Mouse (Mus musculus): Measurements from ENCODE around the gene Nostrin. TPM values are rescaled to one million over a fixed set of nuclear protein-coding genes. Genes with fewer than 3 reads are reported as not detected.

Gene Nostrin
- polyA plus RNA-seq (2015; fragmentation: Nextera tagmentation; extraction: Ambion mirVana): 3.7 and 4.5 TPM in 2 replicates

DNA sequence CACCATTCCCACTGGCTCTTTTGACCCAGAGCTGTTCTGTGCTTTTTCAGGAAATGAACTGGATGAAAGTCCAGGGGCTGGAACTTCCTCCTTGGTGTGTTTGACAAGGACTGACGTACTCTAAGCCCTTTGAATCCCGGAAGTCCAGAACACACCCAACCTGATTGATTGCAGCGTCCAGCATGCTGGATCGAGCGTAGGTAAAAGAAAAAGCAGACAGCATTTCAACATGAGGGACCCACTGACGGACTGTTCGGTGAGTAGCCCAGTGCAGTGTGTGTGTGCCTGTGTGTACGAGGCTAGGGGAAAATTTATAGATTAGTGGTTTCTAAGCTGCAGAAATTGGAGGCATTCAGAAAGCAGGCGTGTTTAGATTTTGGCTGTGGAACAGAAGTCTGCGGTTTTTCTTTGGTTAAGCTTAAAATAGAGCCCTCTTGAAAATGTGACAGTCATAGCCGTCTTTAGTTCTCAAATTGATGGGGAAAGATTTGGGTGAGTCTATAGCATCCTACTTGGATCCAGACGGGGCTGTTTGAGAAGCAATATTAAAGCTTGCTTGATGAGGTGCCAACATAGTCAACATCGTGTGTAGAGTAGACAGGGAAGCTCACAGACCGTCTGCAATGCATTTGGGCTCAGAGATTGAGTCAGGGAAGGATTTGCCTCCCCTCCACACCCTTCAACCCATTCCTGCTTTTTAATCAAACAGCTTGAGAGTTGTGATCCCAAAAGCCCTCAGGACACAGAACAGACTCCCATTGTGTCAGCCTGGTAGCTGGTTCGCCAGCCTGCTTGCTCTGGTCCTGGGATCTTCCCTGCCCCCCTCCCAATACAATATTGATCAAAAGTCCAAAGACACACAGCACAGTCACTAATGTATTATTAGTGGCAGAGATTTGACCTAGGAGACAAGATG is at the start of gene Nostrin:
Gene Nostrin, plus strand, starts transcription at position 140 of the 916 bp plus-strand sequence.
- no peak; the same call in 1 of the 2 replicates for ATAC-seq (replicated peaks; ENCODE audit: insufficient number of reproducible peaks, insufficient read depth, low FRiP score, low read depth)
- Histone ChIP-seq H3K9me3 (replicated peaks) (no peaks in the 10 kb centered on the region), H3K9ac (no peak within 1 kb of the TSS; the same call in 1 of the 2 replicates), H3K4me1 (replicated peaks) (peaks cover 3% of the 10 kb centered on the region; the same call in 1 of the 2 replicates), H3K4me2 (peak within 1 kb of the TSS; percentile 32), H3K36me3 (no peaks in the 10 kb centered on the region), H3K27me3 (no peaks in the 10 kb centered on the region), H3K27ac (no peak within 1 kb of the TSS), H3K4me3 (peak within 1 kb of the TSS; percentile 30)
- WGBS: 50% methylated on average over 15 of the region's 15 CpGs

DNA sequence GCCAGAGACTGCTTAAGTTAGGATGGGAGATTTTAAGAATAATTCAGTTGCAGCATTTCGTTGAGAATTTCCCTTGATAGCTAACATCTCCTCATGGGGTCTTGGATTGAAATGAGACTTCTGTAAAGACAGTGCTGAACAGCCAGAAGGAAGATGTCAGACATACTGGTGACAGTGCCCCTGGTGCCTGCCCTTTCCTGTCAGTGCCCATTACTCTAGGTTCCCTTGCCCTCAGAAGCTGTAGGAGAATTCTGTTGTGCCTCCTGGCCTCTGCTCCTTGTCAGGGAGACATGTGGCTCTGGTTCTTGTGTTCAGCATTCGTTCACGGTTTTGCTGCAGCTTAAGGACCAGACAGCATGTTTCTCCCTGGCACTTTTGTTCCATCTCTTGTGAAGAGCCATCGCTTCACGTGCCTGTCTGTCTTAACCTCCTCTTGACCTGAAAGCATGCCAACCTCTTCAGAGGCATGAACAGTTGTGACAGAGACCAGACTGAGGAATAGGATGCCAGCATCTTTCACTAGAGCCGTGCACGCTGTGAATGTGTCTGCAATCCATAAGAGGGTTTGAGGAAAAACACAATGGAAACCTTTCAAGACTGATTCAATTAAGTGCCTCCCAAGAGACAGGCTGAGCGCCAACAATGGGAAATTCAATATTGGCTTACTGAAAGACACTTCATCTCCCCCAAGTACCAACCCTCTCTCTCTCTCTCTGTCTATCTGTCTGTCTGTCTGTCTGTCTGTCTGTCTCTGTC is 48.9 kb upstream of the Nostrin start:
- WGBS: 43% methylated on average over 8 of the region's 8 CpGs
- H3K9ac ChIP-seq: no peak overlapping the region
- no peak for ATAC-seq (replicated peaks; ENCODE audit: insufficient number of reproducible peaks, insufficient read depth, low FRiP score, low read depth)
- H3K4me1 ChIP-seq (replicated peaks): peaks cover 3% of the 10 kb centered on the region; the same call in 1 of the 2 replicates
- no peaks in the 10 kb centered on the region for H3K27me3 ChIP-seq
- no peak overlapping the region for H3K4me3 ChIP-seq
- H3K4me2 ChIP-seq: no peak overlapping the region
- H3K36me3 ChIP-seq: no peaks in the 10 kb centered on the region
- no peak overlapping the region for H3K27ac ChIP-seq
- no peaks in the 10 kb centered on the region for H3K9me3 ChIP-seq (replicated peaks)

DNA sequence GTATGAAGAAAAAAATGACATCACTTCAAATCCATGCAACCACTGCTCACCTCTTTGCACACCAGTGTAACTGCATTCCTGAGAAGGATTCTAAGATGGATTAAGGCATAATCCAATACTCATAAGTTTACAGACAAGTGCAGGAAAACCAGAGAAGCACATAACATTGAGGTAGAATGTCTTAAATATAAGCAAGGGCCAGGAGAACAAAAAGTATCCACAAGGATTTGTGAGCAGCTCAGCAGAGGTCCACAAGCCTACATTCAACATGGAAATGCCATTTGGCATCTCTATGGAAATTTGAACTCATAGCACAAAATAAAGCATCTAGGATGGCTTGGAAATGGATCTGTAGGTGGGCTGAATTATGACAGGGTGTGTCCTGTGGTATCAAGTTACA is 39.8 kb upstream of the Nostrin start:
- H3K27me3 ChIP-seq: no peaks in the 10 kb centered on the region
- H3K36me3 ChIP-seq: no peaks in the 10 kb centered on the region
- no peak overlapping the region for H3K9ac ChIP-seq
- no peak overlapping the region for H3K27ac ChIP-seq
- no peaks in the 10 kb centered on the region; the same call in 1 of the 2 replicates for H3K4me1 ChIP-seq (replicated peaks)
- ATAC-seq (replicated peaks; ENCODE audit: insufficient number of reproducible peaks, insufficient read depth, low FRiP score, low read depth): no peak
- no peak overlapping the region for H3K4me3 ChIP-seq
- no peaks in the 10 kb centered on the region for H3K9me3 ChIP-seq (replicated peaks)
- H3K4me2 ChIP-seq: no peak overlapping the region

DNA sequence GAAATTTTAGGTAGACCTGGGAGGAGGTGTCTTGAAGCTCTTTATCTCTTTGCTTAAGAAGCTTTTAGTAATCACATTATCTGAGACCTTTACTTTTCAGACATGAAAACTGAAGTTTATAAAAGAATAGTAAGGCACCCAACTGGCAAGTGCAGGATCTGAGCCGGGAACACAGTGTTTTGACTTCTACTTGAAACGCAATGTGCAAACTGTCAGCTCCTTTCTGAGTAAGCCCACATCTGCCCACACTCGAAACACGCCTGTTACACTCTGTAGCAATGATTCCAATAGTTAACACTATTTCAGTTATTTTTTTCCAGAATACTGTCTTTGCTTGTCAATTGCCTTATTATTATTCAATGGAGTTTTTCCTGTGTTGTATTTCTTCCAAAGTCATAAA is 38.8 kb upstream of the Nostrin start:
- Histone ChIP-seq H3K27me3 (no peaks in the 10 kb centered on the region), H3K4me1 (replicated peaks) (no peaks in the 10 kb centered on the region; the same call in 1 of the 2 replicates), H3K36me3 (no peaks in the 10 kb centered on the region), H3K9me3 (replicated peaks) (no peaks in the 10 kb centered on the region), H3K4me2 (no peak overlapping the region), H3K9ac (no peak overlapping the region), H3K27ac (no peak overlapping the region), H3K4me3 (no peak overlapping the region)
- 79% methylated on average over 4 of the region's 4 CpGs for WGBS
- no peak for ATAC-seq (replicated peaks; ENCODE audit: insufficient number of reproducible peaks, insufficient read depth, low FRiP score, low read depth)

DNA sequence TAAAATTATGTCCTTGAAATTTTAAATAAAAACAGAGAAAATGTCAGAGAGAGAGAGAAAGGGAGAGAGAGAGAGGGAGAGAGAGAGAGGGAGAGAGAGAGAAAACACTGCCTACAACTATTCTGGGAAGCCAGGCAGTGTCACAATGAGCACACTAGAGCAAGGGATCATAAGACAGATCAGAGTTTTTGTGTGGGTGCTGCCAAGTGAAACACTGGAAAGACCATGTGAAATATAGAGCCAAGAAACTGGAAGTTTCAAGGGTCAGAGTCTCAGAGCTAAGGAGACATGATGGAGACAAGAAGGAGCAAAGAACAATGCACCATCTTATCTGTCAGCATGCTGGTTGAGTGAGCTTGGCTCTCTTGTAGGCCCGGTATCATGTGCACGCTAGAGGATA is 38.1 kb upstream of the Nostrin start:
- H3K4me2 ChIP-seq: no peak overlapping the region
- H3K36me3 ChIP-seq: no peaks in the 10 kb centered on the region
- 57% methylated on average over 2 of the region's 2 CpGs for whole genome bisulfite sequencing
- H3K4me3 ChIP-seq: no peak overlapping the region
- no peaks in the 10 kb centered on the region; the same call in 1 of the 2 replicates for H3K4me1 ChIP-seq (replicated peaks)
- H3K27ac ChIP-seq: no peak overlapping the region
- ATAC-seq (replicated peaks; ENCODE audit: insufficient number of reproducible peaks, insufficient read depth, low FRiP score, low read depth): no peak
- no peaks in the 10 kb centered on the region for H3K9me3 ChIP-seq (replicated peaks)
- no peak overlapping the region for H3K9ac ChIP-seq
- no peaks in the 10 kb centered on the region for H3K27me3 ChIP-seq

DNA sequence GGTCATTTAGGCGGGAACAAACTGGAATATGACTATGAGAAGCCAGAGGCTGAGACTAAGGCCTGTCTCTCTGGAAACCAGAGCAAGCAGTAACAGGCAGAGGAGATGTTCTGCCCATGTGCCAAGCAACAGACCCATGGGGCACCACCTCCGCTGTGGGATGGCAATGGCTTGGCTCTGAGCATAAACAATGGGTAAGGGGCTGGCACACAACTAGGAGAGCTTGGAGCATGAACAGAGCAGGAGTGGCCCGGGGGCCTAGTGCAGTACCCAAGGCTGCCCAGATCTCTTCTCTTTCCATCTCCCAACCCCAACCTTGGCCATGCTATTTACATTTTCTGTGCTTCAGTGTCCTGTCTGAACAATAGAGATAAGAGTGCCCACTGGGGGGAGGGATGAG is 36.9 kb upstream of the Nostrin start:
- no peaks in the 10 kb centered on the region for H3K27me3 ChIP-seq
- H3K27ac ChIP-seq: no peak overlapping the region
- H3K9me3 ChIP-seq (replicated peaks): no peaks in the 10 kb centered on the region
- no peaks in the 10 kb centered on the region; the same call in 1 of the 2 replicates for H3K4me1 ChIP-seq (replicated peaks)
- 88% methylated on average over 3 of the region's 3 CpGs for WGBS
- H3K4me2 ChIP-seq: no peak overlapping the region
- no peak for ATAC-seq (replicated peaks; ENCODE audit: insufficient number of reproducible peaks, insufficient read depth, low FRiP score, low read depth)
- no peaks in the 10 kb centered on the region for H3K36me3 ChIP-seq
- no peak overlapping the region for H3K9ac ChIP-seq
- no peak overlapping the region for H3K4me3 ChIP-seq

DNA sequence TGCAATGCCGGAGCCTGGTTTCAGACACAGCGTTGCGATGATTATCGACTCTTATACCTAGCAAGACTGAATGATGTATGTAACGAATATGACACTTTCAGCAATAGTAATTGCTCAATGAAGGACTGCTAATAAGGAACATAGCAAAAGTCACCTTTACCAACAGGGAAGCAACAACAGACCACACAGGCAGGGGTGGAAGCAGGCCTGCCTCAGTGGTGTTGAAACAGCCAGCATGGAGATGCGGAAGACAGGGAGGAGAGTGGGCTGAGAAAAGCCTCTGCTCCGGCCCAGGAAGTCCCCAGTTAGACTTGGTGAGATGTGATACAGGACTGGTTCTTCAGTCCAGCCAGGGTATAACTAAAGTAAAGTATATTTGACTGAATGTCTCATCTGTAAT is 36.5 kb upstream of the Nostrin start:
- no peak overlapping the region for H3K27ac ChIP-seq
- WGBS: 92% methylated on average over 7 of the region's 7 CpGs
- H3K4me3 ChIP-seq: no peak overlapping the region
- no peaks in the 10 kb centered on the region; the same call in 1 of the 2 replicates for H3K4me1 ChIP-seq (replicated peaks)
- H3K9me3 ChIP-seq (replicated peaks): no peaks in the 10 kb centered on the region
- ATAC-seq (replicated peaks; ENCODE audit: insufficient number of reproducible peaks, insufficient read depth, low FRiP score, low read depth): no peak
- H3K4me2 ChIP-seq: no peak overlapping the region
- no peaks in the 10 kb centered on the region for H3K36me3 ChIP-seq
- H3K27me3 ChIP-seq: no peaks in the 10 kb centered on the region
- H3K9ac ChIP-seq: no peak overlapping the region

DNA sequence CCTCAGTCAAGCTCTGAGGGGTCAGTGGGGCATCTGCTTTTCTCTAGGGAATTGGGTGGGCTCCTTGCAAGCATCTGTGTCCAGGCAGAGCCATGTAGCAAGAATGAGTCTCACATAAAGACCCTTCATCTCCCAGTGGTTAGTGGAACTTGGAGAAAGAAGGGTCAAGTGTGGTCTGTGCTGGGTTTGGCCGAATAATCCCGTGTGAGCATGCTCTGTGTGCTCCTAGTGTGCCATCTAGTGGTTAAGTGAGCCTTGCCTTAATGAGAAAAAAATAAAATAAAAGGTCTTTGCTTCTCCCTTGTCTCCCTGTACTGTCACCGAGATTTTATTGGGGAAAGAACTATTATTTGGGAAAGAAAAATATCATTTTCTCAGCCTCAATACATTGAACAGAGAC is 34.9 kb upstream of the Nostrin start:
- Histone ChIP-seq H3K27me3 (no peaks in the 10 kb centered on the region), H3K27ac (no peak overlapping the region), H3K4me1 (replicated peaks) (no peaks in the 10 kb centered on the region; the same call in 1 of the 2 replicates), H3K4me2 (no peak overlapping the region), H3K4me3 (no peak overlapping the region), H3K36me3 (no peaks in the 10 kb centered on the region), H3K9me3 (replicated peaks) (no peaks in the 10 kb centered on the region), H3K9ac (no peak overlapping the region)
- 8% methylated on average over 3 of the region's 3 CpGs for WGBS
- no peak for ATAC-seq (replicated peaks; ENCODE audit: insufficient number of reproducible peaks, insufficient read depth, low FRiP score, low read depth)

DNA sequence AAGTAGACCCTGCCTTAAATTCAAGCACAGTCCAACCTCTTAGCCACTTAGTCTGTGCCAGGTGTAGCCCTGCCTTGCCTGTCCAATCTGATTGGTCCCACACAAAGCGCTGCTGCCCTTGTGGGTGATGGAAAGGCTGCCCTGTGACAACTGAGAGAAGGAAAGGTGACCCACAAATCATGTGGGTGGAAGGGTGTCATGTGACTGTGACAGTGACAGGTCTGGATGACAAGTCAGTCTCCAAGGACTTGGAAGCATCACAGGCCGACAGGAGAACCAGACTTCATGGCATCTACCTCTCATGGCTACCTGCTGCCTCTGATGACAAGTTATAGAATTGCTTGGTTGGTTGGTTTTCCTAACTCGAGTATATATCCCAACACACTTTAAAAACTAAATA is 32.1 kb upstream of the Nostrin start:
- no peak overlapping the region for H3K4me2 ChIP-seq
- no peak for ATAC-seq (replicated peaks; ENCODE audit: insufficient number of reproducible peaks, insufficient read depth, low FRiP score, low read depth)
- H3K36me3 ChIP-seq: no peaks in the 10 kb centered on the region
- no peak overlapping the region for H3K27ac ChIP-seq
- H3K9me3 ChIP-seq (replicated peaks): no peaks in the 10 kb centered on the region
- no peaks in the 10 kb centered on the region for H3K27me3 ChIP-seq
- no peak overlapping the region for H3K9ac ChIP-seq
- 77% methylated on average over 3 of the region's 3 CpGs for WGBS
- no peak overlapping the region for H3K4me3 ChIP-seq
- no peaks in the 10 kb centered on the region for H3K4me1 ChIP-seq (replicated peaks)

DNA sequence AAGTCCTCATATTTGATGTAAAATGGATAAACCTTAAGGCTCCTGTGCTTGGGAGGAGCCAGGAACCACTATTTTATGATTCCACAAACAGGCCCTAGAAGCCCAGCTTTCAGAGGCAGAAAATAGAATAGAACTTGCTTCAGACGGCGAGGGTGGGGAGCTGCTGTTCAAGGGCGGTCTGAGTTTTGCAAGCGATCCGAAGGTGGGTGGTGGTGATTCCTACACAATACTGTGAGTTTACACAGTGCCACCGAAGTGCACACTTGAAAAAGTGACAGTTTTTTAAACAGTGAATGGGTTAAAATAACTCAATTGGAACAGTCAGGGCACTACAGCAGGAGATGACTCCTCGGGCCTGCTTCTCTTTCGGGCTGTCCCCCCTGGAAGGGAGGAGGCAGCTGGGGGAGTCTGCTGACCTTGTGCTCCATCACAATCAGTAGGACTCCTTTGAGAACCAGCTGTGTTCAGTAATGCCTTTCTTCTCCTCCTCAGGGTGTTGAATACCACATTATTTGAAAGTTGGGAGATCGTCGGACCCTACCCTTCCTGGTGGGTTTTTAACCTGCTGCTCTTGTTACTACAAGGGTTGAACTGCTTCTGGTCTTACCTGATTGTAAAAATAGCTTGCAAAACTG is 31.0 kb upstream of the Nostrin start:
- H3K9ac ChIP-seq: no peak overlapping the region
- H3K4me1 ChIP-seq (replicated peaks): peaks cover 5% of the 10 kb centered on the region; the same call in 1 of the 2 replicates
- no peaks in the 10 kb centered on the region for H3K27me3 ChIP-seq
- no peaks in the 10 kb centered on the region for H3K9me3 ChIP-seq (replicated peaks)
- no peak overlapping the region for H3K27ac ChIP-seq
- no peak overlapping the region for H3K4me3 ChIP-seq
- no peak overlapping the region for H3K4me2 ChIP-seq
- no peak for ATAC-seq (replicated peaks; ENCODE audit: insufficient number of reproducible peaks, insufficient read depth, low FRiP score, low read depth)
- WGBS: 74% methylated on average over 10 of the region's 10 CpGs
- H3K36me3 ChIP-seq: no peaks in the 10 kb centered on the region

DNA sequence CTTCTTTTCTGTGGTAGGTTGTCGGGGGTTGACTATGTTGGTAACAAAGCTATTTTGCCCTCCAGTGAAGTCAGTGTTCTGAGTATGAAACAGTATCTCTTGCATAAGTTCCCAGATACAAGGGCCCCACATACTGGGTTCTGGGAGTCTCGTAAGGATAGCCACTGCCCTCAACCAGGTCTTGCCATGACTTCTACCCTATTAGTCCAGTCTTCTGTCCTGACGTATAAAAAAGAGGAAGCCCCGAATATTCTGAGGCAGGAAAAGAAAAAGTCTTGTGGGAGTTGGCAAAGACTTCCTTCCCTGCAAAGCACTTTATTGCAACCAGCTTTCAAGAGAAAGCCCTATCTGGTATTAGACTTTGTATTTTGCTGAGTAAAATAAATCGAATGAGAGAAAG is 26.4 kb upstream of the Nostrin start:
- 48% methylated on average over 5 of the region's 5 CpGs for WGBS
- Histone ChIP-seq H3K9ac (no peak overlapping the region), H3K4me1 (replicated peaks) (peaks cover 5% of the 10 kb centered on the region; the same call in 1 of the 2 replicates), H3K27ac (no peak overlapping the region), H3K4me2 (peak overlapping the region; percentile 23; the same call in 1 of the 2 replicates), H3K9me3 (replicated peaks) (no peaks in the 10 kb centered on the region), H3K27me3 (no peaks in the 10 kb centered on the region), H3K4me3 (no peak overlapping the region), H3K36me3 (no peaks in the 10 kb centered on the region)
- no peak for ATAC-seq (replicated peaks; ENCODE audit: insufficient number of reproducible peaks, insufficient read depth, low FRiP score, low read depth)
